In genomic region chr11:94211651-94212488, GRCm38 (mm10) we compare ENCODE assay signal across 7 mouse cellular contexts. TPM values are rescaled to one million over a fixed set of nuclear protein-coding genes. Genes with fewer than 3 reads are reported as not detected.
A peak's percentile ranks its signal among the peaks of the same experiment; 100 is the strongest.
DNase-seq lines count a peak whose midpoint lies in the region; ATAC-seq lines count a peak whose summit lies in the region.

No protein-coding gene starts in this region.

- peaks cover 7% of the 10 kb centered on the region; the same call in 1 of the 2 replicates for H3K36me3 ChIP-seq in intestine, embryonic 16.5 days (ENCODE audit: control insufficient read depth, insufficient read depth, low read length)
- peaks cover 16% of the 10 kb centered on the region for H3K36me3 ChIP-seq in limb, embryonic 12.5 days
- peaks cover 10% of the 10 kb centered on the region for H3K36me3 ChIP-seq in midbrain, embryonic 12.5 days

- H3K27me3 ChIP-seq in intestine, embryonic 16.5 days (replicated peaks; ENCODE audit: control insufficient read depth, insufficient read depth, low read length), result no peaks in the 10 kb centered on the region
- no peaks in the 10 kb centered on the region for H3K27me3 ChIP-seq in limb, embryonic 12.5 days
- H3K27me3 ChIP-seq in midbrain, embryonic 12.5 days, result no peaks in the 10 kb centered on the region

- no peaks in the 10 kb centered on the region for H3K9me3 ChIP-seq in intestine, embryonic 16.5 days (ENCODE audit: control insufficient read depth, low read length)
- no peaks in the 10 kb centered on the region for H3K9me3 ChIP-seq in limb, embryonic 12.5 days
- no peaks in the 10 kb centered on the region for H3K9me3 ChIP-seq in midbrain, embryonic 12.5 days

- peak overlapping the region; percentile 97 for H3K27ac ChIP-seq in intestine, embryonic 16.5 days (ENCODE audit: low read length)
- peak overlapping the region; percentile 99 for H3K27ac ChIP-seq in limb, embryonic 12.5 days
- peak overlapping the region; percentile 99 for H3K27ac ChIP-seq in midbrain, embryonic 12.5 days (replicated peaks)

- H3K4me3 ChIP-seq in intestine, embryonic 16.5 days (ENCODE audit: low read length), result peak overlapping the region; percentile 96
- peak overlapping the region; percentile 96 for H3K4me3 ChIP-seq in limb, embryonic 12.5 days (replicated peaks)
- H3K4me3 ChIP-seq in midbrain, embryonic 12.5 days, result peak overlapping the region; percentile 86

- WGBS in intestine, embryonic 16.5 days, result under 1% methylated on average over 38 of the region's 61 CpGs
- 1% methylated on average over 40 of the region's 61 CpGs for WGBS in limb, embryonic 12.5 days
- WGBS in midbrain, embryonic 12.5 days, result under 1% methylated on average over 47 of the region's 61 CpGs

- peaks cover 3% of the 10 kb centered on the region for H3K4me1 ChIP-seq in intestine, embryonic 16.5 days (ENCODE audit: control insufficient read depth, insufficient read depth, low read length)
- peaks cover 29% of the 10 kb centered on the region for H3K4me1 ChIP-seq in limb, embryonic 12.5 days (replicated peaks)
- peaks cover 29% of the 10 kb centered on the region for H3K4me1 ChIP-seq in midbrain, embryonic 12.5 days

- DNase-seq in adrenal gland, adult 8-10 months, result peak; percentile 63
- peak; percentile 80 for DNase-seq in embryo, embryonic 10.5 days (ENCODE audit: low spot score)
- DNase-seq in gastrocnemius, postnatal 36 days, result peak; percentile 75 to 77
- peak; percentile 72 to 77 for DNase-seq in spleen, postnatal 10 days (ENCODE audit: low spot score in 2 of 2)

- ATAC-seq in intestine, embryonic 16.5 days, result peak; percentile 22
- ATAC-seq in limb, embryonic 12.5 days (ENCODE audit: insufficient number of reproducible peaks, insufficient read depth, low FRiP score, low TSS enrichment, low read depth), result peak; percentile 15
- peak; percentile 28 for ATAC-seq in midbrain, embryonic 12.5 days (ENCODE audit: low FRiP score, low read depth)

- H3K4me2 ChIP-seq in intestine, embryonic 16.5 days (ENCODE audit: low read depth, low read length), result peak overlapping the region; percentile 64
- peak overlapping the region; percentile 61 for H3K4me2 ChIP-seq in limb, embryonic 12.5 days
- H3K4me2 ChIP-seq in midbrain, embryonic 12.5 days (replicated peaks), result peak overlapping the region; percentile 61

- intact Hi-C loops in gastrocnemius, postnatal 36 days (cut with DNase I), result loop anchor here (1.0 kb wide), 1 partner anchor 78 kb away; no protein-coding TSS in a partner anchor

- H3K9ac ChIP-seq in intestine, embryonic 16.5 days (ENCODE audit: low read depth, low read length), result peak overlapping the region; percentile 98
- H3K9ac ChIP-seq in limb, embryonic 12.5 days (replicated peaks), result peak overlapping the region; percentile 95
- H3K9ac ChIP-seq in midbrain, embryonic 12.5 days (replicated peaks), result peak overlapping the region; percentile 99

RNA-seq across cellular contexts. Expression of gene Tob1, which starts 0.6 kb away (rescaled TPM):
- 100 to 1,000 TPM; 162 to 301 (median 191) TPM for total RNA-seq in adrenal gland, adult 8-10 months (2022)
- total RNA-seq in gastrocnemius, postnatal 36 days (2021), result 100 to 1,000 TPM; 205 to 210 TPM
- polyA plus RNA-seq in intestine, embryonic 16.5 days (2015; fragmentation: Nextera tagmentation; extraction: Ambion mirVana), result 39.8 and 50.1 TPM in 2 replicates
- polyA plus RNA-seq in limb, embryonic 12.5 days (2016; fragmentation: Nextera tagmentation; extraction: Ambion mirVana), result 36.8 and 37.1 TPM in 2 replicates
- polyA plus RNA-seq in midbrain, embryonic 12.5 days (2016; fragmentation: Nextera tagmentation; extraction: Ambion mirVana), result 36.7 and 38.3 TPM in 2 replicates

RNA-seq across cellular contexts. Expression of gene Wfikkn2, which starts 33.9 kb away (rescaled TPM):
- 1 to 10 TPM in 2 of 4 experiments, under 1 TPM in 2; 0.26 to 2.2 (median 0.97) TPM for total RNA-seq in adrenal gland, adult 8-10 months (2022)
- 1 to 10 TPM; 6.4 to 6.6 TPM for total RNA-seq in gastrocnemius, postnatal 36 days (2021)
- polyA plus RNA-seq in intestine, embryonic 16.5 days (2015; fragmentation: Nextera tagmentation; extraction: Ambion mirVana), result 1.8 and 2.2 TPM in 2 replicates
- 20.6 and 22.6 TPM in 2 replicates for polyA plus RNA-seq in limb, embryonic 12.5 days (2016; fragmentation: Nextera tagmentation; extraction: Ambion mirVana)
- polyA plus RNA-seq in midbrain, embryonic 12.5 days (2016; fragmentation: Nextera tagmentation; extraction: Ambion mirVana), result 3.8 and 4.5 TPM in 2 replicates

Comparison
In these comparisons a context has a peak if more than half of its experiments do, and no peak if none do; other contexts are left out.
1. Peak in every context shown above with its lines: DNase-seq, ATAC-seq, H3K4me3 ChIP-seq and H3K27ac ChIP-seq.